23 mouse cellular contexts compared by ENCODE assay signal in the genomic region with DNA sequence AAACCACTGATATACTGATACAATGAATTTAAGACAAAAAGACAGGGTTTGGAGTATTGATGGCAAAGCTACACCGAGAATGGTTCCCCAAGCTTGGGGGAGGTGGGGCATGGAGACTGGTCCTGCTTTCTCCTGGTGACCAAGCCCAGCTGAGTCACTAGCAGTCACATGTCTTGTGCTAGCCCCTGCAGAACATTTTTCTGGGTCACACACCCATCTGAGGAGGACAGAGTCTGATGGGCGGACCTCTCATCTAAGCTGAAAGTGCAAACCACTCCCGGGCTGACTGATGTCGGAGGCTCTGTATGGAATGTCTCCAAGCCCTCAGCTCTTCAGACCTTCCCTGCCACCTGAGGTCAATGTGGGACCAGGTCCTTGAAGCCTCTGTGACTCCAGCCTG.
DNase-seq lines count a peak whose midpoint lies in the region; ATAC-seq and TF ChIP-seq lines count a peak whose summit lies in the region.
"Had no signal": no experiment of that assay in that cellular context is flagged by ENCODE, and none has a peak within 500 bp of the region (broad histone marks: within the 10 kb centered on the region; RNA-seq: fewer than 3 reads in every experiment).

No protein-coding gene starts in this region.

- no peak for TF ChIP-seq CTCF in intestine, postnatal 0 days (IDR thresholded peaks at IDR 0.05; ENCODE audit: low read depth)

- H3K36me3 ChIP-seq in intestine, postnatal 0 days (ENCODE audit: control insufficient read depth, insufficient read depth), result peaks cover 5% of the 10 kb centered on the region; the same call in 1 of the 2 replicates
- H3K36me3 ChIP-seq in forebrain, embryonic 11.5 days (ENCODE audit: control insufficient read depth, insufficient read depth, low read length), result no peaks in the 10 kb centered on the region
- H3K36me3 ChIP-seq in hindbrain, embryonic 10.5 days, result no peaks in the 10 kb centered on the region
- H3K36me3 ChIP-seq: forebrain, embryonic 12.5 days had no signal

- no peak for DNase-seq in frontal cortex, adult 2 months (ENCODE audit: extremely low spot score in 1 of 2, low spot score in 1 of 2)
- peak; percentile 24 to 36 for DNase-seq in left cerebral cortex, adult 18-20 months (ENCODE audit: low spot score in 2 of 2)
- no peak for DNase-seq in left cerebral cortex, adult 9 months (ENCODE audit: low spot score in 2 of 2)
- DNase-seq in brain, adult 2 months (ENCODE audit: low read depth, low spot score), result peak; percentile 62
- DNase-seq in forebrain, embryonic 11.5 days (ENCODE audit: low spot score), result no peak
- DNase-seq in hindbrain, embryonic 10.5 days (ENCODE audit: low spot score), result no peak
- DNase-seq: adrenal gland, postnatal 25 days; cerebellum, adult 2 months; cerebellum, postnatal 36 days; heart, postnatal 4 days; kidney, adult 18-20 months; kidney, postnatal 14 days; left cerebral cortex, postnatal 4 days; liver; lung, postnatal 10 days; midbrain, embryonic 14.5 days; right cerebral cortex, postnatal 14 days had no signal

- no peak overlapping the region for H3K27ac ChIP-seq in intestine, postnatal 0 days (ENCODE audit: low read depth, low read length)
- no peak overlapping the region for H3K27ac ChIP-seq in forebrain, embryonic 11.5 days (ENCODE audit: low read depth, low read length)
- H3K27ac ChIP-seq in hindbrain, embryonic 10.5 days, result no peak overlapping the region
- H3K27ac ChIP-seq: forebrain, embryonic 12.5 days; layer of hippocampus, adult 2 months had no signal

- H3K4me1 ChIP-seq in intestine, postnatal 0 days (replicated peaks; ENCODE audit: control insufficient read depth, insufficient read depth, low read length), result no peaks in the 10 kb centered on the region; the same call in 1 of the 2 replicates
- H3K4me1 ChIP-seq in forebrain, embryonic 11.5 days (replicated peaks; ENCODE audit: control insufficient read depth, insufficient read depth, low read length), result peaks cover 2% of the 10 kb centered on the region; the same call in 1 of the 2 replicates
- H3K4me1 ChIP-seq in hindbrain, embryonic 10.5 days (replicated peaks), result peaks cover 18% of the 10 kb centered on the region

- ATAC-seq in frontal cortex, adult (ENCODE audit: low TSS enrichment), result peak; percentile 25; the same call in 1 of the 2 replicates
- ATAC-seq in intestine, postnatal 0 days, result peak; percentile 62; the same call in 1 of the 2 replicates
- ATAC-seq in forebrain, embryonic 11.5 days (replicated peaks; ENCODE audit: low FRiP score), result no peak
- ATAC-seq: hindbrain, embryonic 16.5 days had no signal

- H3K4me2 ChIP-seq in intestine, postnatal 0 days (replicated peaks; ENCODE audit: low read depth), result no peak overlapping the region
- no peak overlapping the region for H3K4me2 ChIP-seq in forebrain, embryonic 11.5 days (ENCODE audit: low read depth, low read length, severe bottlenecking)
- H3K4me2 ChIP-seq: forebrain, embryonic 12.5 days; heart, embryonic 11.5 days had no signal

- H3K9ac ChIP-seq in intestine, postnatal 0 days (ENCODE audit: low read depth, low read length), result no peak overlapping the region
- no peak overlapping the region for H3K9ac ChIP-seq in forebrain, embryonic 11.5 days (ENCODE audit: low read length)
- H3K9ac ChIP-seq: forebrain, embryonic 12.5 days had no signal

- 56% methylated on average over 4 of the region's 4 CpGs for WGBS in intestine, postnatal 0 days
- 91% methylated on average over 4 of the region's 4 CpGs for WGBS in forebrain, embryonic 11.5 days
- 89% methylated on average over 4 of the region's 4 CpGs for WGBS in hindbrain, embryonic 10.5 days

- no peaks in the 10 kb centered on the region for H3K27me3 ChIP-seq in intestine, postnatal 0 days (replicated peaks; ENCODE audit: control insufficient read depth, insufficient read depth, low read length)
- H3K27me3 ChIP-seq in forebrain, embryonic 11.5 days (ENCODE audit: control insufficient read depth, insufficient read depth, low read length), result no peaks in the 10 kb centered on the region
- no peaks in the 10 kb centered on the region for H3K27me3 ChIP-seq in hindbrain, embryonic 10.5 days (ENCODE audit: insufficient read depth, poor library complexity, severe bottlenecking)

- H3K4me3 ChIP-seq in intestine, postnatal 0 days (ENCODE audit: low read depth, low read length), result no peak overlapping the region
- no peak overlapping the region for H3K4me3 ChIP-seq in forebrain, embryonic 11.5 days (ENCODE audit: low read depth, low read length)
- H3K4me3 ChIP-seq in hindbrain, embryonic 10.5 days, result no peak overlapping the region
- H3K4me3 ChIP-seq: forebrain, embryonic 12.5 days; layer of hippocampus, adult 2 months had no signal

- no peaks in the 10 kb centered on the region for H3K9me3 ChIP-seq in intestine, postnatal 0 days (ENCODE audit: control insufficient read depth)
- H3K9me3 ChIP-seq in forebrain, embryonic 11.5 days (ENCODE audit: control insufficient read depth, low read length), result no peaks in the 10 kb centered on the region
- H3K9me3 ChIP-seq in hindbrain, embryonic 10.5 days, result no peaks in the 10 kb centered on the region
- H3K9me3 ChIP-seq: forebrain, embryonic 12.5 days had no signal

Comparison
In these comparisons a context has a peak if more than half of its experiments do, and no peak if none do; other contexts are left out.
1. DNase-seq: peak in left cerebral cortex, adult 18-20 months (2 of 2) and brain, adult 2 months (single experiment); none in frontal cortex, adult 2 months (0 of 2), left cerebral cortex, adult 9 months (0 of 2), forebrain, embryonic 11.5 days (single experiment) and hindbrain, embryonic 10.5 days (single experiment).